Mouse (Mus musculus): Measurements from ENCODE around the gene S1pr1. TPM values are rescaled to one million over a fixed set of nuclear protein-coding genes. Genes with fewer than 3 reads are reported as not detected.

Gene S1pr1
- polyA plus RNA-seq, 1 experiment from 2014 or later, result 10.3 TPM

- 53% methylated on average over 3 of the region's 3 CpGs for WGBS (ENCODE audit: insufficient replicate concordance)
- Histone ChIP-seq H3K27me3 (ENCODE audit: insufficient read depth, low read length) (no peaks in the 10 kb centered on the region), H3K36me3 (replicated peaks; ENCODE audit: insufficient read depth, low read length) (no peaks in the 10 kb centered on the region), H3K4me3 (ENCODE audit: low read depth, low read length) (no peak overlapping the region), H3K9ac (replicated peaks) (no peak overlapping the region), H3K4me2 (ENCODE audit: low read depth, low read length) (no peak overlapping the region), H3K9me3 (ENCODE audit: low read length) (no peaks in the 10 kb centered on the region), H3K27ac (ENCODE audit: low read depth) (no peak overlapping the region), H3K4me1 (ENCODE audit: insufficient read depth) (peaks cover 11% of the 10 kb centered on the region)
- no peak for TF ChIP-seq EP300 (IDR thresholded peaks at IDR 0.05; ENCODE audit: low read depth)
- no peak for TF ChIP-seq CTCF (IDR thresholded peaks at IDR 0.05; ENCODE audit: low read depth)
- DNase-seq, result no peak
- ATAC-seq, result no peak
Observed at GRCm38 (mm10) chr3:115750369-115750768, 35.5 kb upstream of the S1pr1 start.

- Histone ChIP-seq H3K9me3 (ENCODE audit: low read length) (no peaks in the 10 kb centered on the region), H3K4me3 (ENCODE audit: low read depth, low read length) (no peak overlapping the region), H3K4me2 (ENCODE audit: low read depth, low read length) (no peak overlapping the region), H3K27me3 (ENCODE audit: insufficient read depth, low read length) (no peaks in the 10 kb centered on the region), H3K27ac (ENCODE audit: low read depth) (peak overlapping the region; percentile 69; the same call in 1 of the 2 replicates), H3K9ac (replicated peaks) (no peak overlapping the region), H3K4me1 (ENCODE audit: insufficient read depth) (peaks cover 11% of the 10 kb centered on the region), H3K36me3 (replicated peaks; ENCODE audit: insufficient read depth, low read length) (no peaks in the 10 kb centered on the region)
- DNase-seq (peak; percentile 52), ATAC-seq (peak; percentile 96)
- WGBS (ENCODE audit: insufficient replicate concordance), result 53% methylated on average over 5 of the region's 5 CpGs
- TF ChIP-seq EP300 (IDR thresholded peaks at IDR 0.05; ENCODE audit: low read depth) (peak; percentile 73), CTCF (IDR thresholded peaks at IDR 0.05; ENCODE audit: low read depth) (no peak)
Observed at GRCm38 (mm10) chr3:115748289-115748989, 33.6 kb upstream of the S1pr1 start.

- Histone ChIP-seq H3K36me3 (replicated peaks; ENCODE audit: insufficient read depth, low read length) (no peaks in the 10 kb centered on the region), H3K27ac (ENCODE audit: low read depth) (peak overlapping the region; percentile 13; the same call in 1 of the 2 replicates), H3K9ac (replicated peaks) (no peak overlapping the region), H3K4me2 (ENCODE audit: low read depth, low read length) (no peak overlapping the region), H3K9me3 (ENCODE audit: low read length) (no peaks in the 10 kb centered on the region), H3K27me3 (ENCODE audit: insufficient read depth, low read length) (no peaks in the 10 kb centered on the region), H3K4me1 (ENCODE audit: insufficient read depth) (peaks cover 11% of the 10 kb centered on the region), H3K4me3 (ENCODE audit: low read depth, low read length) (no peak overlapping the region)
- no peak for ATAC-seq
- no peak for DNase-seq
- TF ChIP-seq CTCF (IDR thresholded peaks at IDR 0.05; ENCODE audit: low read depth), result no peak
- no peak for TF ChIP-seq EP300 (IDR thresholded peaks at IDR 0.05; ENCODE audit: low read depth)
- 61% methylated on average over 8 of the region's 8 CpGs for WGBS (ENCODE audit: insufficient replicate concordance)
Observed at GRCm38 (mm10) chr3:115746511-115746910, 31.6 kb upstream of the S1pr1 start.

GRCm38 (mm10) chr3:115745088-115745487, 30.2 kb upstream of the S1pr1 start:
- H3K36me3 ChIP-seq (replicated peaks; ENCODE audit: insufficient read depth, low read length), result no peaks in the 10 kb centered on the region
- H3K4me1 ChIP-seq (ENCODE audit: insufficient read depth), result peaks cover 11% of the 10 kb centered on the region
- H3K27me3 ChIP-seq (ENCODE audit: insufficient read depth, low read length), result no peaks in the 10 kb centered on the region
- no peak overlapping the region for H3K9ac ChIP-seq (replicated peaks)
- WGBS (ENCODE audit: insufficient replicate concordance), result 75% methylated on average over 11 of the region's 11 CpGs
- no peak overlapping the region for H3K27ac ChIP-seq (ENCODE audit: low read depth)
- DNase-seq (no peak), ATAC-seq (no peak)
- H3K4me2 ChIP-seq (ENCODE audit: low read depth, low read length), result no peak overlapping the region
- H3K4me3 ChIP-seq (ENCODE audit: low read depth, low read length), result no peak overlapping the region
- no peaks in the 10 kb centered on the region for H3K9me3 ChIP-seq (ENCODE audit: low read length)
- no peak for TF ChIP-seq EP300 (IDR thresholded peaks at IDR 0.05; ENCODE audit: low read depth)
- no peak for TF ChIP-seq CTCF (IDR thresholded peaks at IDR 0.05; ENCODE audit: low read depth)

GRCm38 (mm10) chr3:115738524-115738923, 23.7 kb upstream of the S1pr1 start:
- TF ChIP-seq CTCF (IDR thresholded peaks at IDR 0.05; ENCODE audit: low read depth), result no peak
- no peak for TF ChIP-seq EP300 (IDR thresholded peaks at IDR 0.05; ENCODE audit: low read depth)
- Histone ChIP-seq H3K9me3 (ENCODE audit: low read length) (no peaks in the 10 kb centered on the region), H3K36me3 (replicated peaks; ENCODE audit: insufficient read depth, low read length) (no peaks in the 10 kb centered on the region), H3K4me2 (ENCODE audit: low read depth, low read length) (no peak overlapping the region), H3K4me1 (ENCODE audit: insufficient read depth) (no peaks in the 10 kb centered on the region), H3K27me3 (ENCODE audit: insufficient read depth, low read length) (no peaks in the 10 kb centered on the region), H3K27ac (ENCODE audit: low read depth) (no peak overlapping the region), H3K4me3 (ENCODE audit: low read depth, low read length) (no peak overlapping the region), H3K9ac (replicated peaks) (no peak overlapping the region)
- whole genome bisulfite sequencing (ENCODE audit: insufficient replicate concordance), result 73% methylated on average over 2 of the region's 2 CpGs
- ATAC-seq (no peak), DNase-seq (no peak)

- H3K27ac ChIP-seq (ENCODE audit: low read depth), result no peak overlapping the region
- no peaks in the 10 kb centered on the region for H3K27me3 ChIP-seq (ENCODE audit: insufficient read depth, low read length)
- no peaks in the 10 kb centered on the region for H3K4me1 ChIP-seq (ENCODE audit: insufficient read depth)
- H3K4me3 ChIP-seq (ENCODE audit: low read depth, low read length), result no peak overlapping the region
- no peaks in the 10 kb centered on the region for H3K36me3 ChIP-seq (replicated peaks; ENCODE audit: insufficient read depth, low read length)
- no peak for TF ChIP-seq EP300 (IDR thresholded peaks at IDR 0.05; ENCODE audit: low read depth)
- TF ChIP-seq CTCF (IDR thresholded peaks at IDR 0.05; ENCODE audit: low read depth), result no peak
- DNase-seq (peak; percentile 11), ATAC-seq (no peak)
- no peak overlapping the region for H3K9ac ChIP-seq (replicated peaks)
- WGBS (ENCODE audit: insufficient replicate concordance), result 69% methylated on average over 11 of the region's 11 CpGs
- H3K9me3 ChIP-seq (ENCODE audit: low read length), result no peaks in the 10 kb centered on the region
- H3K4me2 ChIP-seq (ENCODE audit: low read depth, low read length), result no peak overlapping the region
Observed at GRCm38 (mm10) chr3:115737785-115738318, 23.0 kb upstream of the S1pr1 start.
